Mouse (Mus musculus) stomach, embryonic 15.5 days (tissue): ENCODE results near the gene Slit1. TPM values are rescaled to one million over a fixed set of nuclear protein-coding genes. Genes with fewer than 3 reads are reported as not detected.

Experiments
- ATAC-seq: fragments of 200-750 bp; cut with Nextera tagmentation; 2 replicates; pipeline ENCODE4 v1.8.0; 2017; ENCODE audit warnings: low read depth, moderate number of reproducible peaks, moderate TSS enrichment; ENCODE audit not compliant: insufficient read depth, low FRiP score
- H3K27ac ChIP-seq: fragments of 300-500 bp; sonication (generic); 2 replicates; pipeline ENCODE4 v1.5.1; 2015; ENCODE audit warnings: mild to moderate bottlenecking, inconsistent platforms
- H3K27me3 ChIP-seq: fragments of 300-500 bp; sonication (generic); replicated peaks from 2 replicates; pipeline ENCODE4 v1.6.1; 2015; ENCODE audit warnings: inconsistent platforms
- H3K36me3 ChIP-seq: fragments of 300-500 bp; sonication (generic); 2 replicates; pipeline ENCODE4 v1.6.1; 2015; ENCODE audit warnings: inconsistent platforms
- H3K4me1 ChIP-seq: fragments of 300-500 bp; sonication (generic); 2 replicates; pipeline ENCODE4 v1.6.1; 2015; ENCODE audit warnings: inconsistent platforms
- H3K4me2 ChIP-seq: fragments of 300-500 bp; sonication (generic); 2 replicates; pipeline ENCODE4 v1.6.1; 2015; ENCODE audit warnings: mild to moderate bottlenecking, inconsistent platforms
- H3K4me3 ChIP-seq: fragments of 300-500 bp; sonication (generic); replicated peaks from 2 replicates; pipeline ENCODE4 v1.5.1; 2015; ENCODE audit warnings: inconsistent platforms
- H3K9ac ChIP-seq: fragments of 300-500 bp; sonication (generic); 2 replicates; pipeline ENCODE4 v1.6.1; 2015; ENCODE audit warnings: inconsistent platforms
- H3K9me3 ChIP-seq: fragments of 300-500 bp; sonication (generic); 2 replicates; pipeline ENCODE4 v1.6.1; 2016; ENCODE audit warnings: inconsistent platforms
- WGBS: fragments of 180-500 bp; shearing (Covaris S2); methylation state at CpG from one replicate; pipeline ENCODE4 v1.1.7; 2015; 5-methylcytosine and 5-hydroxymethylcytosine counted together
- polyA plus RNA-seq: library from polyadenylated mRNA; unstranded; fragments of >200 nt; fragmentation: Nextera tagmentation; extraction: Ambion mirVana; gene quantifications from 2 replicates; pipeline ENCODE4 v1.2.1, GENCODE M21; 2015

Gene Slit1
- polyA plus RNA-seq = 1.1 and 1.5 TPM in 2 replicates

GRCm38 (mm10) chr19:41743396-41743795, at the start of gene Slit1:
Gene Slit1, minus strand, starts transcription at chr19:41743665.
- peak; percentile 33; the same call in 1 of the 2 replicates for ATAC-seq
- Histone ChIP-seq H3K27me3 (peaks cover 44% of the 10 kb centered on the region), H3K4me2 (peak within 1 kb of the TSS; percentile 92), H3K36me3 (no peaks in the 10 kb centered on the region), H3K27ac (no peak within 1 kb of the TSS), H3K9me3 (no peaks in the 10 kb centered on the region), H3K4me3 (peak within 1 kb of the TSS; percentile 41), H3K9ac (no peak within 1 kb of the TSS), H3K4me1 (peaks cover 12% of the 10 kb centered on the region)
- WGBS = 1% methylated on average over 43 of the region's 44 CpGs

DNA sequence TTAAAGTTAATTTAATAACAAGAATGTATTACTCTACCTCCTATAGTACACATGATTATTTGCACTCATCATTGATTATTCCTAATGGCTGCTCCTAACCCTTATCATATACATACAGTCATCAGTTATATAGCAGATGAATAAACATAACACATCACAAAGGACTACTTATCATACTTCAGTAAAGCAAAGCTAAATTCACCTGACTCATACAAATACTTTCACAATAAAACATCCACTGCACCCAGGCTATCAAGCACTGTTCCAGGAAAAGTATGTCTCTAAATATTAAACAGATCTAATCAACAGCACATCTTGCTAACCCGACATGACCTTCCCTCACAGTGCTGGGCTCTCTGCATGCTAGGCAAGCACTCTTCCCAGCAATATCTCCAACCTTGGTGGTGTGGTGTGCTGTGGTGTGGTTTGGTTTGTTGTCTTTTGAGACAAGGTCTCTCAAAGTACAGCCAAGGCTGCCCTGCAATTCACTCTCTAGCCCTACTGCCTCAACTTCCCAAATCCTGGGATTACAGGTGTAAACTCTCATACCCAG, 49.5 kb upstream of the Slit1 start:
- H3K9me3 ChIP-seq = no peaks in the 10 kb centered on the region
- H3K4me3 ChIP-seq = no peak overlapping the region
- no peaks in the 10 kb centered on the region for H3K27me3 ChIP-seq
- 55% methylated on average over 1 of the region's 1 CpGs for WGBS
- ATAC-seq = no peak
- no peak overlapping the region for H3K4me2 ChIP-seq
- H3K4me1 ChIP-seq = peaks cover 3% of the 10 kb centered on the region; the same call in 1 of the 2 replicates
- H3K36me3 ChIP-seq = no peaks in the 10 kb centered on the region
- no peak overlapping the region for H3K9ac ChIP-seq
- no peak overlapping the region for H3K27ac ChIP-seq

DNA sequence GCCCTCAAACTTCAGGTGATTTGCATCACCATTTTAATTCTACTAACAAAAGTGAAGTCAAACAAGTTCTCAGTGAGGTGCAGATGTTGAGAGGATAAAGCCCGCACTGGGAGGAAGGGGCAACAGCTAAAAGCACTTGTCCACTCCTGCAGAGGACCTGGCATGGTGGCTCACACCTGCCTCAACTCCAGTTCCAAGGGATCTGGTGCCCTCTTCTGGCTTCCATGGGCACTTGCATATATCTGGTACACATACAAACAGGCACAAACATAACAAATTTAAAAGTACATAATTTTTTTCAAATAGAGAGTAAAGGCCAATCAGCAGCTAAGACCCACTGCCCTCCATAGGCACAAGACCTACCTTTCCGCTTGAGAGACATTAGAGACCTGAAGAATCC, 47.9 kb upstream of the Slit1 start:
- no peak overlapping the region for H3K4me2 ChIP-seq
- no peaks in the 10 kb centered on the region for H3K27me3 ChIP-seq
- H3K27ac ChIP-seq = no peak overlapping the region
- no peaks in the 10 kb centered on the region for H3K9me3 ChIP-seq
- no peak overlapping the region for H3K4me3 ChIP-seq
- no peak for ATAC-seq
- 90% methylated on average over 2 of the region's 2 CpGs for WGBS
- peaks cover 3% of the 10 kb centered on the region; the same call in 1 of the 2 replicates for H3K4me1 ChIP-seq
- 0 out of 2 replicates have a peak, but pooled peaks cover 3% of the 10 kb centered on the region for H3K36me3 ChIP-seq
- no peak overlapping the region for H3K9ac ChIP-seq

GRCm38 (mm10) chr19:41789110-41789961, 45.9 kb upstream of the Slit1 start:
- no peak overlapping the region for H3K4me3 ChIP-seq
- 0 out of 2 replicates have a peak, but pooled peaks cover 3% of the 10 kb centered on the region for H3K4me1 ChIP-seq
- H3K9ac ChIP-seq = no peak overlapping the region
- WGBS = 51% methylated on average over 10 of the region's 10 CpGs
- no peaks in the 10 kb centered on the region for H3K27me3 ChIP-seq
- no peak overlapping the region for H3K27ac ChIP-seq
- no peak overlapping the region for H3K4me2 ChIP-seq
- no peaks in the 10 kb centered on the region for H3K9me3 ChIP-seq
- H3K36me3 ChIP-seq = peaks cover 12% of the 10 kb centered on the region; the same call in 1 of the 2 replicates
- no peak for ATAC-seq

- Histone ChIP-seq H3K4me3 (no peak overlapping the region), H3K4me2 (no peak overlapping the region), H3K27me3 (no peaks in the 10 kb centered on the region), H3K9ac (no peak overlapping the region), H3K4me1 (no peaks in the 10 kb centered on the region), H3K27ac (no peak overlapping the region), H3K36me3 (peaks cover 14% of the 10 kb centered on the region), H3K9me3 (no peaks in the 10 kb centered on the region)
- WGBS = 92% methylated on average over 1 of the region's 1 CpGs
- ATAC-seq = no peak
Observed at GRCm38 (mm10) chr19:41786896-41787295, 43.4 kb upstream of the Slit1 start.

GRCm38 (mm10) chr19:41777514-41777913, 34.0 kb upstream of the Slit1 start:
- H3K36me3 ChIP-seq = peaks cover 37% of the 10 kb centered on the region
- no peaks in the 10 kb centered on the region for H3K27me3 ChIP-seq
- H3K4me1 ChIP-seq = no peaks in the 10 kb centered on the region
- 87% methylated on average over 6 of the region's 6 CpGs for WGBS
- no peak overlapping the region for H3K4me3 ChIP-seq
- no peak for ATAC-seq
- no peak overlapping the region for H3K4me2 ChIP-seq
- H3K9ac ChIP-seq = no peak overlapping the region
- no peak overlapping the region for H3K27ac ChIP-seq
- H3K9me3 ChIP-seq = no peaks in the 10 kb centered on the region

DNA sequence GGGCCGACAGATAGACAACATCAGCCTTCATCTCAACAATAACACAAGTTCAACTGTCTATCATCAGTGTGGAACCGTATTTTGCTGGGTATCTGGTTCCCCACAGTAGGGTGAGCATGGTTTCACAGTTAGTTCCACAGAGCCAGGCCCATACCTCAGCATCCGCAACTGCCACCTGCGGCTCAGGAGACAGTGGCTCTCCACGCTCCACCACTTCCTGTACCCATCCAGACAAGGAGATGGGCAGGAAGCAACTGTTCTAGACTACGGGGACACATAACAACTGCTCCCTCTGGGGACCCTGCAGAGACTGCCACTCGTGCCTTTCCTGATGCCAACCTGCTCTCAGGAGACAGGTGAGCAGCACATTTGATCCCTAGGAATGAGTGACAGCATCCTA, 25.2 kb upstream of the Slit1 start:
- Histone ChIP-seq H3K27me3 (no peaks in the 10 kb centered on the region), H3K9me3 (no peaks in the 10 kb centered on the region), H3K36me3 (peaks cover 16% of the 10 kb centered on the region), H3K27ac (no peak overlapping the region), H3K4me2 (no peak overlapping the region), H3K4me3 (no peak overlapping the region), H3K9ac (no peak overlapping the region), H3K4me1 (no peaks in the 10 kb centered on the region)
- no peak for ATAC-seq
- 90% methylated on average over 7 of the region's 7 CpGs for WGBS

DNA sequence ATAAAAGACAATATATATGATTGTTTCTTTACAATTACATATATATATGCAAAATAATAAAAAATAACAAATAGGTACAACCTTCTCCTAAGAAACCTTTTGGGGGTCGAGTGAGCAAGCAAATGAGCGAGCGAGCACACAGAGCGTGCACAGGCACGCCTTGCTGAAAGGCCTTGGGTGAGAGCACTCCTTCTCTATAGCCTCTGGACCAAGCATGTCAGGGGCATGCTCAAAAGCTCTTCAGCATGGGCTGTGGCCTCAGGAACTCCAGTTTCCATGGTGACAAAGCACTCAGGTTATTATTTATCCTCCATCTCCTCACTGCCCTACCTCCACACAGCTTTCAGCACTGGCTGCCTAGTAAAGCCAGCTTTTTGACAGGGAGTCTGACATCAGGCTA, 23.2 kb upstream of the Slit1 start:
- Histone ChIP-seq H3K27ac (no peak overlapping the region), H3K4me3 (no peak overlapping the region), H3K9me3 (no peaks in the 10 kb centered on the region), H3K9ac (no peak overlapping the region), H3K36me3 (peaks cover 7% of the 10 kb centered on the region), H3K4me2 (no peak overlapping the region), H3K4me1 (no peaks in the 10 kb centered on the region), H3K27me3 (no peaks in the 10 kb centered on the region)
- ATAC-seq = no peak
- 71% methylated on average over 5 of the region's 5 CpGs for WGBS

- H3K9ac ChIP-seq = no peak overlapping the region
- 28% methylated on average over 12 of the region's 12 CpGs for WGBS
- peaks cover 6% of the 10 kb centered on the region for H3K36me3 ChIP-seq
- H3K4me3 ChIP-seq = no peak overlapping the region
- no peak overlapping the region for H3K27ac ChIP-seq
- H3K27me3 ChIP-seq = no peaks in the 10 kb centered on the region
- no peak overlapping the region for H3K4me2 ChIP-seq
- no peaks in the 10 kb centered on the region for H3K4me1 ChIP-seq
- no peaks in the 10 kb centered on the region for H3K9me3 ChIP-seq
- ATAC-seq = peak; percentile 58; the same call in 1 of the 2 replicates
Observed at GRCm38 (mm10) chr19:41763870-41764660, 20.6 kb upstream of the Slit1 start.

GRCm38 (mm10) chr19:41761529-41761928, 18.1 kb upstream of the Slit1 start:
- no peaks in the 10 kb centered on the region for H3K9me3 ChIP-seq
- H3K4me2 ChIP-seq = no peak overlapping the region
- no peaks in the 10 kb centered on the region for H3K27me3 ChIP-seq
- no peaks in the 10 kb centered on the region for H3K4me1 ChIP-seq
- no peak overlapping the region for H3K4me3 ChIP-seq
- H3K36me3 ChIP-seq = no peaks in the 10 kb centered on the region
- WGBS = 36% methylated on average over 9 of the region's 9 CpGs
- ATAC-seq = no peak
- H3K9ac ChIP-seq = no peak overlapping the region
- H3K27ac ChIP-seq = no peak overlapping the region

DNA sequence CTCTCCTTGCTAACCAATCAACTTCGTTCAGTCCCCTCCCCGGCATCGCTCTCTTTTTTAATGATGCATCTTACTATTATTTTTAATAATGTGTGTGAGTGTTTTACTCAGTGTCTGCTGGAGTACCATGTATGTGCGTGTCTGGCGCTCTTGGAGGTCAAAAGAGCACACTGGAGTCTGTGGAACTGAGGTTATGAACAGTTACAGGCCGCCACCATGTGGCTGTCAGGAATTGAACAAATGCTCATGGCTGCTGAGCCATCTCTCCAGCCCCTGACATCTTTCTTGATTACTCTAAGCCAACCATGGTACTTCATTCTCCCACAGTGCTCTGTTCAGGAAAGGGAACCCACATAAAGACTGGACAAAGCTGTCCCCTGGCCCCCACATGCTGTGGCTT, 16.3 kb upstream of the Slit1 start:
- Histone ChIP-seq H3K4me3 (no peak overlapping the region), H3K27me3 (no peaks in the 10 kb centered on the region), H3K4me1 (no peaks in the 10 kb centered on the region), H3K27ac (no peak overlapping the region), H3K9me3 (no peaks in the 10 kb centered on the region), H3K36me3 (no peaks in the 10 kb centered on the region), H3K4me2 (no peak overlapping the region), H3K9ac (no peak overlapping the region)
- WGBS = 77% methylated on average over 6 of the region's 6 CpGs
- ATAC-seq = no peak

GRCm38 (mm10) chr19:41759270-41759669, 15.8 kb upstream of the Slit1 start:
- no peak overlapping the region for H3K4me3 ChIP-seq
- 87% methylated on average over 5 of the region's 5 CpGs for WGBS
- no peak overlapping the region for H3K4me2 ChIP-seq
- H3K9ac ChIP-seq = no peak overlapping the region
- ATAC-seq = no peak
- H3K27ac ChIP-seq = no peak overlapping the region
- H3K36me3 ChIP-seq = no peaks in the 10 kb centered on the region
- no peaks in the 10 kb centered on the region for H3K9me3 ChIP-seq
- H3K4me1 ChIP-seq = no peaks in the 10 kb centered on the region
- no peaks in the 10 kb centered on the region for H3K27me3 ChIP-seq
